Mouse (Mus musculus) embryonic facial prominence, embryonic 14.5 days (tissue): ENCODE results near the gene Sec13. TPM values are rescaled to one million over a fixed set of nuclear protein-coding genes. Genes with fewer than 3 reads are reported as not detected.
A peak's percentile ranks its signal among the peaks of the same experiment; 100 is the strongest.

Experiments
- ATAC-seq: fragments of 200-750 bp; cut with Nextera tagmentation; 2 replicates; pipeline ENCODE4 v1.8.0; 2017; ENCODE audit warnings: low read depth, moderate number of reproducible peaks, moderate TSS enrichment
- DNase-seq: peaks from one replicate; pipeline ENCODE4 v3.0.0-alpha.2; 2015; ENCODE audit warnings: low spot score
- H3K27ac ChIP-seq: fragments of 300-500 bp; sonication (generic); replicated peaks from 2 replicates; pipeline ENCODE4 v1.5.1; 2014; ENCODE audit warnings: low read depth, mild to moderate bottlenecking, low read length, moderate library complexity
- H3K27me3 ChIP-seq: fragments of 300-500 bp; sonication (generic); replicated peaks from 2 replicates; pipeline ENCODE4 v1.6.1; 2014; ENCODE audit warnings: low read length; ENCODE audit not compliant: control insufficient read depth, insufficient read depth
- H3K36me3 ChIP-seq: fragments of 300-500 bp; sonication (generic); 2 replicates; pipeline ENCODE4 v1.6.1; 2014; ENCODE audit warnings: low read length, mixed read lengths; ENCODE audit not compliant: control insufficient read depth, insufficient read depth
- H3K4me1 ChIP-seq: fragments of 300-500 bp; sonication (generic); 2 replicates; pipeline ENCODE4 v1.6.1; 2014; ENCODE audit warnings: antibody characterized with exemption, low read length; ENCODE audit not compliant: control insufficient read depth, insufficient read depth
- H3K4me2 ChIP-seq: fragments of 300-500 bp; sonication (generic); 2 replicates; pipeline ENCODE4 v1.6.1; 2014; ENCODE audit warnings: low read depth, mild to moderate bottlenecking, low read length, moderate library complexity, mixed read lengths
- H3K4me3 ChIP-seq: fragments of 300-500 bp; sonication (generic); 2 replicates; pipeline ENCODE4 v1.5.1; 2014; ENCODE audit warnings: low read depth, mild to moderate bottlenecking, low read length
- H3K9ac ChIP-seq: fragments of 300-500 bp; sonication (generic); 2 replicates; pipeline ENCODE4 v1.6.1; 2014; ENCODE audit warnings: low read depth, mild to moderate bottlenecking, low read length, moderate library complexity, mixed read lengths
- H3K9me3 ChIP-seq: fragments of 300-500 bp; sonication (generic); 2 replicates; pipeline ENCODE4 v1.6.1; 2016; ENCODE audit warnings: low read length; ENCODE audit not compliant: control insufficient read depth
- WGBS: fragments of 180-500 bp; shearing (Covaris S2); extraction: QIAGEN DNeasy Blood & Tissue Kit; methylation state at CpG from one replicate; pipeline ENCODE4 v1.1.7; 2014; 5-methylcytosine and 5-hydroxymethylcytosine counted together
- polyA plus RNA-seq: library from polyadenylated mRNA; unstranded; fragments of >200 nt; fragmentation: Nextera tagmentation; extraction: Ambion mirVana; gene quantifications from 2 replicates; pipeline ENCODE4 v1.2.1, GENCODE M21; 2014

The Sec13 gene
- polyA plus RNA-seq, 1 experiment from 2014 or later = 301 TPM

- H3K4me3 ChIP-seq = peak overlapping the region; percentile 90
- H3K9ac ChIP-seq = peak overlapping the region; percentile 61
- DNase-seq (no peak), ATAC-seq (no peak)
- H3K4me2 ChIP-seq = peak overlapping the region; percentile 96
- H3K4me1 ChIP-seq = peaks cover 20% of the 10 kb centered on the region
- 63% methylated on average over 4 of the region's 4 CpGs for WGBS
- H3K27me3 ChIP-seq = no peaks in the 10 kb centered on the region
- H3K9me3 ChIP-seq = no peaks in the 10 kb centered on the region
- H3K27ac ChIP-seq = peak overlapping the region; percentile 84
- H3K36me3 ChIP-seq = peaks cover 13% of the 10 kb centered on the region; the same call in 1 of the 2 replicates
Observed at GRCm38 (mm10) chr6:113695766-113696355, 44.7 kb downstream of the Sec13 start.

GRCm38 (mm10) chr6:113695203-113695602 lies 45.3 kb downstream of the Sec13 start:
- H3K9ac ChIP-seq = no peak overlapping the region
- WGBS = 69% methylated on average over 1 of the region's 1 CpGs
- H3K4me3 ChIP-seq = no peak overlapping the region
- no peak overlapping the region for H3K27ac ChIP-seq
- peaks cover 26% of the 10 kb centered on the region for H3K4me1 ChIP-seq
- H3K4me2 ChIP-seq = no peak overlapping the region
- H3K9me3 ChIP-seq = no peaks in the 10 kb centered on the region
- H3K36me3 ChIP-seq = peaks cover 8% of the 10 kb centered on the region; the same call in 1 of the 2 replicates
- H3K27me3 ChIP-seq = no peaks in the 10 kb centered on the region
- no peak for DNase-seq
- no peak for ATAC-seq

GRCm38 (mm10) chr6:113693377-113693776 lies 47.2 kb downstream of the Sec13 start:
- no peaks in the 10 kb centered on the region for H3K9me3 ChIP-seq
- ATAC-seq (no peak), DNase-seq (no peak)
- H3K4me1 ChIP-seq = peaks cover 22% of the 10 kb centered on the region
- no peaks in the 10 kb centered on the region for H3K27me3 ChIP-seq
- H3K27ac ChIP-seq = no peak overlapping the region
- no peak overlapping the region for H3K4me2 ChIP-seq
- WGBS = 85% methylated on average over 5 of the region's 5 CpGs
- no peak overlapping the region for H3K9ac ChIP-seq
- no peaks in the 10 kb centered on the region for H3K36me3 ChIP-seq
- H3K4me3 ChIP-seq = no peak overlapping the region

- ATAC-seq = no peak
- peaks cover 19% of the 10 kb centered on the region for H3K4me1 ChIP-seq
- no peak overlapping the region for H3K9ac ChIP-seq
- no peak for DNase-seq
- 81% methylated on average over 5 of the region's 5 CpGs for WGBS
- H3K4me2 ChIP-seq = no peak overlapping the region
- H3K9me3 ChIP-seq = no peaks in the 10 kb centered on the region
- H3K27ac ChIP-seq = no peak overlapping the region
- no peaks in the 10 kb centered on the region for H3K27me3 ChIP-seq
- H3K4me3 ChIP-seq = no peak overlapping the region
- no peaks in the 10 kb centered on the region for H3K36me3 ChIP-seq
Observed at GRCm38 (mm10) chr6:113692661-113693133, 47.8 kb downstream of the Sec13 start.

GRCm38 (mm10) chr6:113691084-113691462 lies 49.5 kb downstream of the Sec13 start:
- no peak for ATAC-seq
- Histone ChIP-seq H3K9me3 (no peaks in the 10 kb centered on the region), H3K27ac (peak overlapping the region; percentile 70), H3K4me2 (peak overlapping the region; percentile 44), H3K4me3 (0 out of 2 replicates have a peak overlapping the region, but pooled peaks have one; percentile 6), H3K27me3 (no peaks in the 10 kb centered on the region), H3K36me3 (no peaks in the 10 kb centered on the region), H3K9ac (peak overlapping the region; percentile 30; the same call in 1 of the 2 replicates), H3K4me1 (peaks cover 16% of the 10 kb centered on the region)
- 71% methylated on average over 4 of the region's 4 CpGs for WGBS
- DNase-seq = no peak

- H3K9me3 ChIP-seq = no peaks in the 10 kb centered on the region
- peak overlapping the region; percentile 70 for H3K27ac ChIP-seq
- DNase-seq = peak; percentile 79
- H3K36me3 ChIP-seq = no peaks in the 10 kb centered on the region
- H3K4me1 ChIP-seq = peaks cover 12% of the 10 kb centered on the region
- 0 out of 2 replicates have a peak overlapping the region, but pooled peaks have one; percentile 6 for H3K4me3 ChIP-seq
- 0 out of 2 replicates have a peak, but pooled peaks have one; percentile 45 for ATAC-seq
- H3K9ac ChIP-seq = peak overlapping the region; percentile 30; the same call in 1 of the 2 replicates
- 2% methylated on average over 14 of the region's 14 CpGs for WGBS
- H3K4me2 ChIP-seq = peak overlapping the region; percentile 44
- no peaks in the 10 kb centered on the region for H3K27me3 ChIP-seq
Observed at GRCm38 (mm10) chr6:113690400-113691083, 50.0 kb downstream of the Sec13 start.

GRCm38 (mm10) chr6:113690008-113690399 lies 50.5 kb downstream of the Sec13 start:
- Histone ChIP-seq H3K9me3 (no peaks in the 10 kb centered on the region), H3K4me1 (peaks cover 12% of the 10 kb centered on the region), H3K36me3 (no peaks in the 10 kb centered on the region), H3K4me3 (no peak overlapping the region), H3K9ac (0 out of 2 replicates have a peak overlapping the region, but pooled peaks have one; percentile 34), H3K4me2 (peak overlapping the region; percentile 44; the same call in 1 of the 2 replicates), H3K27ac (peak overlapping the region; percentile 55), H3K27me3 (no peaks in the 10 kb centered on the region)
- DNase-seq (no peak), ATAC-seq (peak; percentile 35)
- 11% methylated on average over 7 of the region's 7 CpGs for WGBS

GRCm38 (mm10) chr6:113686551-113687125 lies 53.9 kb downstream of the Sec13 start:
- no peak overlapping the region for H3K4me3 ChIP-seq
- no peaks in the 10 kb centered on the region for H3K27me3 ChIP-seq
- no peak overlapping the region for H3K4me2 ChIP-seq
- DNase-seq = peak; percentile 22
- H3K9ac ChIP-seq = no peak overlapping the region
- H3K4me1 ChIP-seq = peaks cover 12% of the 10 kb centered on the region
- no peaks in the 10 kb centered on the region for H3K9me3 ChIP-seq
- no peak overlapping the region for H3K27ac ChIP-seq
- ATAC-seq = no peak
- 36% methylated on average over 8 of the region's 8 CpGs for WGBS
- no peaks in the 10 kb centered on the region for H3K36me3 ChIP-seq
